Comparison of ENCODE assay signal across 8 mouse cellular contexts in genomic region chr11:116110540-116110939, GRCm38 (mm10). TPM values are rescaled to one million over a fixed set of nuclear protein-coding genes. Genes with fewer than 3 reads are reported as not detected.
A peak's percentile ranks its signal among the peaks of the same experiment; 100 is the strongest.
DNase-seq lines count a peak whose midpoint lies in the region; ATAC-seq and TF ChIP-seq lines count a peak whose summit lies in the region.

No protein-coding gene starts in this region.

- no peaks in the 10 kb centered on the region for H3K27me3 ChIP-seq in kidney, adult 2 months (replicated peaks; ENCODE audit: control insufficient read depth, insufficient read depth, low read length)
- peaks cover 65% of the 10 kb centered on the region for H3K27me3 ChIP-seq in forebrain, embryonic 15.5 days
- H3K27me3 ChIP-seq in liver, embryonic 13.5 days, result peaks cover 67% of the 10 kb centered on the region
- H3K27me3 ChIP-seq in neural tube, embryonic 13.5 days, result peaks cover 65% of the 10 kb centered on the region

- TF ChIP-seq POLR2A in kidney, adult 2 months (IDR thresholded peaks at IDR 0.05; ENCODE audit: low read depth, low read length), result no peak

- 11% methylated on average over 10 of the region's 10 CpGs for WGBS in kidney, adult 2 months
- WGBS in forebrain, embryonic 15.5 days, result 39% methylated on average over 10 of the region's 10 CpGs
- 23% methylated on average over 10 of the region's 10 CpGs for WGBS in liver, embryonic 13.5 days (ENCODE audit: insufficient replicate concordance)
- WGBS in neural tube, embryonic 13.5 days, result 36% methylated on average over 10 of the region's 10 CpGs

- H3K9me3 ChIP-seq in forebrain, embryonic 15.5 days, result no peaks in the 10 kb centered on the region
- no peaks in the 10 kb centered on the region for H3K9me3 ChIP-seq in liver, embryonic 13.5 days (replicated peaks)
- no peaks in the 10 kb centered on the region for H3K9me3 ChIP-seq in neural tube, embryonic 13.5 days

- peaks cover 2% of the 10 kb centered on the region; the same call in 1 of the 2 replicates for H3K36me3 ChIP-seq in kidney, adult 2 months (ENCODE audit: control insufficient read depth, insufficient read depth, low read length)
- no peaks in the 10 kb centered on the region for H3K36me3 ChIP-seq in forebrain, embryonic 15.5 days
- H3K36me3 ChIP-seq in liver, embryonic 13.5 days, result no peaks in the 10 kb centered on the region
- H3K36me3 ChIP-seq in neural tube, embryonic 13.5 days, result no peaks in the 10 kb centered on the region

- peak overlapping the region; percentile 90 for H3K4me3 ChIP-seq in kidney, adult 2 months (ENCODE audit: insufficient read depth, low read depth, low read length)
- H3K4me3 ChIP-seq in forebrain, embryonic 15.5 days, result peak overlapping the region; percentile 35
- peak overlapping the region; percentile 59 for H3K4me3 ChIP-seq in liver, embryonic 13.5 days (replicated peaks)
- peak overlapping the region; percentile 37; the same call in 1 of the 2 replicates for H3K4me3 ChIP-seq in neural tube, embryonic 13.5 days

- TF ChIP-seq CTCF in kidney, adult 2 months (conservative IDR thresholded peaks at IDR 0.05; ENCODE audit: insufficient read depth, insufficient read length, low read depth, low read length), result no peak

- H3K4me1 ChIP-seq in kidney, adult 2 months (ENCODE audit: control insufficient read depth, insufficient read depth, low read length), result peaks cover 21% of the 10 kb centered on the region; the same call in 1 of the 2 replicates
- H3K4me1 ChIP-seq in forebrain, embryonic 15.5 days, result peaks cover 34% of the 10 kb centered on the region
- H3K4me1 ChIP-seq in liver, embryonic 13.5 days (replicated peaks), result peaks cover 49% of the 10 kb centered on the region
- peaks cover 43% of the 10 kb centered on the region for H3K4me1 ChIP-seq in neural tube, embryonic 13.5 days (replicated peaks)

- peak; percentile 72 for DNase-seq in kidney, adult 2 months
- DNase-seq in kidney, postnatal 10 days, result no peak
- DNase-seq in liver, embryonic 13.5 days, result no peak
- DNase-seq in retina, embryonic 14.5 days (ENCODE audit: low spot score), result no peak
- no peak for DNase-seq in thymus, postnatal 25 days
- no peak for DNase-seq in right cerebral cortex, postnatal 25 days

- ATAC-seq in forebrain, embryonic 15.5 days (replicated peaks), result no peak
- ATAC-seq in liver, embryonic 13.5 days (ENCODE audit: low read depth), result no peak
- ATAC-seq in neural tube, embryonic 13.5 days (ENCODE audit: low read depth), result no peak

- peak overlapping the region; percentile 91 for H3K27ac ChIP-seq in kidney, adult 2 months (ENCODE audit: insufficient read depth, low read depth, low read length)
- H3K27ac ChIP-seq in forebrain, embryonic 15.5 days (replicated peaks), result no peak overlapping the region
- peak overlapping the region; percentile 18; the same call in 1 of the 2 replicates for H3K27ac ChIP-seq in liver, embryonic 13.5 days
- H3K27ac ChIP-seq in neural tube, embryonic 13.5 days (replicated peaks), result no peak overlapping the region

- no peak overlapping the region for H3K9ac ChIP-seq in forebrain, embryonic 15.5 days (replicated peaks)
- H3K9ac ChIP-seq in liver, embryonic 13.5 days, result peak overlapping the region; percentile 62
- no peak overlapping the region; the same call in 1 of the 2 replicates for H3K9ac ChIP-seq in neural tube, embryonic 13.5 days

- H3K4me2 ChIP-seq in forebrain, embryonic 15.5 days (replicated peaks), result peak overlapping the region; percentile 46; the same call in 1 of the 2 replicates
- H3K4me2 ChIP-seq in liver, embryonic 13.5 days, result peak overlapping the region; percentile 69
- peak overlapping the region; percentile 52 for H3K4me2 ChIP-seq in neural tube, embryonic 13.5 days

RNA-seq across cellular contexts. Expression of gene Trim47, which starts 16.5 kb away (rescaled TPM):
- 34.9 and 39.6 TPM in 2 replicates for polyA plus RNA-seq in kidney, adult 2 months (2012; rRNA removed)
- polyA plus RNA-seq in forebrain, embryonic 15.5 days (2015; fragmentation: Nextera tagmentation; extraction: Ambion mirVana), result 7.0 and 7.7 TPM in 2 replicates
- 3.7 and 4.0 TPM in 2 replicates for polyA plus RNA-seq in liver, embryonic 13.5 days (2015; fragmentation: Nextera tagmentation; extraction: Ambion mirVana)
- 4.3 and 5.5 TPM in 2 replicates for polyA plus RNA-seq in neural tube, embryonic 13.5 days (2015; fragmentation: Nextera tagmentation; extraction: Ambion mirVana)

RNA-seq across cellular contexts. Expression of gene Trim65, which starts 20.4 kb away (rescaled TPM):
- polyA plus RNA-seq in kidney, adult 2 months (2012; rRNA removed), result 9.5 and 9.6 TPM in 2 replicates
- polyA plus RNA-seq in forebrain, embryonic 15.5 days (2015; fragmentation: Nextera tagmentation; extraction: Ambion mirVana), result 1.6 and 1.9 TPM in 2 replicates
- 1.1 and 1.4 TPM in 2 replicates for polyA plus RNA-seq in liver, embryonic 13.5 days (2015; fragmentation: Nextera tagmentation; extraction: Ambion mirVana)
- 2.7 and 3.7 TPM in 2 replicates for polyA plus RNA-seq in neural tube, embryonic 13.5 days (2015; fragmentation: Nextera tagmentation; extraction: Ambion mirVana)

RNA-seq across cellular contexts. Expression of gene Wbp2, which starts 23.7 kb away (rescaled TPM):
- polyA plus RNA-seq in kidney, adult 2 months (2012; rRNA removed), result 391 and 392 TPM in 2 replicates
- polyA plus RNA-seq in forebrain, embryonic 15.5 days (2015; fragmentation: Nextera tagmentation; extraction: Ambion mirVana), result 138 and 144 TPM in 2 replicates
- 58.9 and 81.2 TPM in 2 replicates for polyA plus RNA-seq in liver, embryonic 13.5 days (2015; fragmentation: Nextera tagmentation; extraction: Ambion mirVana)
- polyA plus RNA-seq in neural tube, embryonic 13.5 days (2015; fragmentation: Nextera tagmentation; extraction: Ambion mirVana), result 136 and 153 TPM in 2 replicates

RNA-seq across cellular contexts. Expression of gene Mrpl38, which starts 28.1 kb away (rescaled TPM):
- polyA plus RNA-seq in kidney, adult 2 months (2012; rRNA removed), result 69.9 and 70.7 TPM in 2 replicates
- 77.7 and 78.5 TPM in 2 replicates for polyA plus RNA-seq in forebrain, embryonic 15.5 days (2015; fragmentation: Nextera tagmentation; extraction: Ambion mirVana)
- 66.6 and 70.9 TPM in 2 replicates for polyA plus RNA-seq in liver, embryonic 13.5 days (2015; fragmentation: Nextera tagmentation; extraction: Ambion mirVana)
- 69.1 and 78.3 TPM in 2 replicates for polyA plus RNA-seq in neural tube, embryonic 13.5 days (2015; fragmentation: Nextera tagmentation; extraction: Ambion mirVana)

RNA-seq across cellular contexts. Expression of gene Unc13d, which starts 32.8 kb away (rescaled TPM):
- polyA plus RNA-seq in kidney, adult 2 months (2012; rRNA removed), result 1.1 and 2.4 TPM in 2 replicates
- 0.70 and 0.80 TPM in 2 replicates for polyA plus RNA-seq in forebrain, embryonic 15.5 days (2015; fragmentation: Nextera tagmentation; extraction: Ambion mirVana)
- 31.6 and 32.7 TPM in 2 replicates for polyA plus RNA-seq in liver, embryonic 13.5 days (2015; fragmentation: Nextera tagmentation; extraction: Ambion mirVana)
- polyA plus RNA-seq in neural tube, embryonic 13.5 days (2015; fragmentation: Nextera tagmentation; extraction: Ambion mirVana), result 0.70 and 1.3 TPM in 2 replicates

Comparison
In these comparisons a context has a peak if more than half of its experiments do, and no peak if none do; other contexts are left out.
1. H3K27ac ChIP-seq: peak in kidney, adult 2 months (single experiment) and liver, embryonic 13.5 days (single experiment); none in forebrain, embryonic 15.5 days (single experiment) and neural tube, embryonic 13.5 days (single experiment).
2. H3K4me3 ChIP-seq: peak in every context shown above with its lines; median percentile 90 in kidney, adult 2 months; 59 in liver, embryonic 13.5 days; 37 in neural tube, embryonic 13.5 days; 35 in forebrain, embryonic 15.5 days.
3. Peak in every context shown above with its lines, with median percentiles within 50 percentile points of each other: H3K4me2 ChIP-seq.